Mouse (Mus musculus): Measurements from ENCODE around the gene Opn4. TPM values are rescaled to one million over a fixed set of nuclear protein-coding genes. Genes with fewer than 3 reads are reported as not detected.
A peak's percentile ranks its signal among the peaks of the same experiment; 100 is the strongest.

Gene Opn4
- total and polyA plus RNA-seq, 2 experiments from 2014 or later, result 0.11 to 0.14 TPM

DNA sequence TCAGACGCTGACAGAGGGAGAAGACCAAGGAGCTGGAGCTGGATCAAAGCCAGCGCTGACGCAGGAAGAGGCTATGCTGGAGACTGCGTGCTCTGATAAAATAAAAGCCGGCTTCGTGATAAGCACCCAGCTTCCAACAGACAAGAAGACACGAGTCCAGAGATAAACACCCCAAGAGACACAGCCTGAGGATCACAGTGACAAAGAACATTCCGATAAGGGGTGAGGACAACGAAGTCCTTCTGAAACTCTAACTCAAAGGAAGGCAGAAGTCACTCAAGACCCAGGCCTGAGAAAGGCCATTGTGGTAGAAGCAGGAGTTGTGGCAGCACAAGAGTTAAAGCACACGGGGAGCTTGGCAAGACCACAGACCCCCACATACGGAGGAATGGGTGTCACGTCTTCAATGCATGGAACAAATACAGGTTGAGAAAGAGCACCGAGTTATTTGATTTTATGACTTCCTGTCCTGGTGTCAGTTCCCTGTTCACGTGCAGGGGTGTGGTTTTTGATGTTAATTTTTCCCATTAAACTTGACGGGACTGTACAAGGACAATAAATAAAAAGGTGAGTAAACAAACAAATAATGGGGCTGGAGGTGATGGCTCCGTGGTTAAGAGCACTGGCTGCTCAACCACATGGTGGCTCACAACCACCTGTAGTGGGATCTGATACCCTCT is 23.7 kb upstream of the Opn4 start:
- ATAC-seq, result no peak

GRCm38 (mm10) chr14:34623074-34623473 is 23.1 kb upstream of the Opn4 start:
- TF ChIP-seq CTCF (IDR thresholded peaks at IDR 0.05; ENCODE audit: low read depth), result no peak
- DNase-seq (no peak), ATAC-seq (no peak)
- H3K36me3 ChIP-seq (ENCODE audit: insufficient read depth), result no peaks in the 10 kb centered on the region
- no peaks in the 10 kb centered on the region for H3K9me3 ChIP-seq (ENCODE audit: low read length)
- H3K27me3 ChIP-seq (ENCODE audit: insufficient read depth, low read length), result no peaks in the 10 kb centered on the region
- no peak overlapping the region for H3K9ac ChIP-seq
- H3K4me1 ChIP-seq (ENCODE audit: insufficient read depth), result no peaks in the 10 kb centered on the region
- no peak overlapping the region for H3K4me2 ChIP-seq (ENCODE audit: low read depth)
- WGBS, result 94% methylated on average over 5 of the region's 5 CpGs
- H3K27ac ChIP-seq (ENCODE audit: low read depth, low read length), result no peak overlapping the region
- H3K4me3 ChIP-seq (ENCODE audit: low read depth, low read length), result no peak overlapping the region

More for the DNA sequence above, 23.7 kb upstream of the Opn4 start:
- no peak overlapping the region for H3K27ac ChIP-seq (ENCODE audit: low read depth, low read length)
- no peak overlapping the region for H3K4me2 ChIP-seq (ENCODE audit: low read depth)
- no peak overlapping the region for H3K4me3 ChIP-seq (ENCODE audit: low read depth, low read length)
- H3K36me3 ChIP-seq (ENCODE audit: insufficient read depth), result no peaks in the 10 kb centered on the region
- 81% methylated on average over 16 of the region's 16 CpGs for WGBS
- no peak overlapping the region for H3K9ac ChIP-seq
- TF ChIP-seq CTCF (IDR thresholded peaks at IDR 0.05; ENCODE audit: low read depth), result no peak
- no peaks in the 10 kb centered on the region for H3K27me3 ChIP-seq (ENCODE audit: insufficient read depth, low read length)
- DNase-seq, result no peak
- no peaks in the 10 kb centered on the region for H3K9me3 ChIP-seq (ENCODE audit: low read length)
- H3K4me1 ChIP-seq (ENCODE audit: insufficient read depth), result no peaks in the 10 kb centered on the region

GRCm38 (mm10) chr14:34620611-34621376 is 20.9 kb upstream of the Opn4 start:
- Histone ChIP-seq H3K36me3 (ENCODE audit: insufficient read depth) (no peaks in the 10 kb centered on the region), H3K9ac (no peak overlapping the region), H3K27me3 (ENCODE audit: insufficient read depth, low read length) (peaks cover 1% of the 10 kb centered on the region; the same call in 1 of the 2 replicates), H3K9me3 (ENCODE audit: low read length) (no peaks in the 10 kb centered on the region), H3K4me2 (ENCODE audit: low read depth) (no peak overlapping the region), H3K4me3 (ENCODE audit: low read depth, low read length) (no peak overlapping the region), H3K4me1 (ENCODE audit: insufficient read depth) (no peaks in the 10 kb centered on the region), H3K27ac (ENCODE audit: low read depth, low read length) (no peak overlapping the region)
- DNase-seq, result peak; percentile 11
- ATAC-seq, result no peak
- WGBS, result 49% methylated on average over 10 of the region's 10 CpGs
- peak; percentile 53 for TF ChIP-seq CTCF (IDR thresholded peaks at IDR 0.05; ENCODE audit: low read depth)

DNA sequence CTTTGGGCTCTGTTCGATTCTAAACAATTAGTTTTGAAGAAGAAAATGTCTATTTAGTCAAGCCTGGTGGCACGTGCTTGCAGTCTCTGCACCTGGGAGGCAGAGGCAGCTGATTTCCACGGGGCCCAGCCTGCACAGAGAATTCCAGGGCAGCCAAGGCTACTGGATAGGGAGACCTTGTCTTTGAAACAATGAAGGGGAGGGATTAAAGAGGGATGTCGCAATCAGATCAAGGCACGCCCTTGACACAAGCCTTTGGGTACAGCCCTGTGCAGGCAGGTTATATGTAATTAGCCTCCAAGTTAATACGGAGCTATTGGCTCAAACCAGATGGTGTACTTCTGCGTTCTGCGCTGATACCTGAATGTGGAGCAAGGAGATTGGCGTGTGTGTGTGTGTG is 18.9 kb upstream of the Opn4 start:
- no peaks in the 10 kb centered on the region for H3K4me1 ChIP-seq (ENCODE audit: insufficient read depth)
- DNase-seq (no peak), ATAC-seq (no peak)
- H3K36me3 ChIP-seq (ENCODE audit: insufficient read depth), result no peaks in the 10 kb centered on the region
- WGBS, result 28% methylated on average over 9 of the region's 9 CpGs
- no peak overlapping the region for H3K9ac ChIP-seq
- no peak overlapping the region for H3K27ac ChIP-seq (ENCODE audit: low read depth, low read length)
- no peak overlapping the region for H3K4me2 ChIP-seq (ENCODE audit: low read depth)
- no peak overlapping the region for H3K4me3 ChIP-seq (ENCODE audit: low read depth, low read length)
- H3K27me3 ChIP-seq (ENCODE audit: insufficient read depth, low read length), result peaks cover 17% of the 10 kb centered on the region
- no peak for TF ChIP-seq CTCF (IDR thresholded peaks at IDR 0.05; ENCODE audit: low read depth)
- H3K9me3 ChIP-seq (ENCODE audit: low read length), result no peaks in the 10 kb centered on the region

DNA sequence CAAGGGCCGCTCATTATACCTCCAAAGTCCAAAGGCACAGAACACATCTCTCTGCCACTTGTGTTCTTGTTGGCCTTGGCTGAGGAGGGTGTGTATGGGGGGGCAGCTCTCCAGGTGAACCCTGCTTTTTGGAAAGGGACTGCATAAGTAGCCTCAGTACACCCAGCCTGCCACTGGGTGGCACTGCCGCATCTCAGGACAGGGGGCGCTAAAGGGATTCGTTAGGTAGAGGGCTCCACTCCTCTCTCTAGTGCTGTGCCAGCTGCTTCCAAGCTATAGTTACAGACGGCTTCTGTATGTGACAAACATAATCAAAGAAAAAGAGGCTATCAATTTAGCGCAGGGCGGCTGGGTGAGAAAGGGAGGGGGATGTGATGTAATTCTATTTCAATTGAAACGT is 16.9 kb upstream of the Opn4 start:
- TF ChIP-seq CTCF (IDR thresholded peaks at IDR 0.05; ENCODE audit: low read depth), result peak; percentile 99
- DNase-seq (peak; percentile 89), ATAC-seq (peak; percentile 91)
- 3% methylated on average over 8 of the region's 8 CpGs for WGBS
- Histone ChIP-seq H3K4me3 (ENCODE audit: low read depth, low read length) (no peak overlapping the region), H3K4me2 (ENCODE audit: low read depth) (no peak overlapping the region), H3K9me3 (ENCODE audit: low read length) (no peaks in the 10 kb centered on the region), H3K36me3 (ENCODE audit: insufficient read depth) (no peaks in the 10 kb centered on the region), H3K4me1 (ENCODE audit: insufficient read depth) (no peaks in the 10 kb centered on the region), H3K27me3 (ENCODE audit: insufficient read depth, low read length) (peaks cover 17% of the 10 kb centered on the region), H3K27ac (ENCODE audit: low read depth, low read length) (no peak overlapping the region), H3K9ac (no peak overlapping the region)

DNA sequence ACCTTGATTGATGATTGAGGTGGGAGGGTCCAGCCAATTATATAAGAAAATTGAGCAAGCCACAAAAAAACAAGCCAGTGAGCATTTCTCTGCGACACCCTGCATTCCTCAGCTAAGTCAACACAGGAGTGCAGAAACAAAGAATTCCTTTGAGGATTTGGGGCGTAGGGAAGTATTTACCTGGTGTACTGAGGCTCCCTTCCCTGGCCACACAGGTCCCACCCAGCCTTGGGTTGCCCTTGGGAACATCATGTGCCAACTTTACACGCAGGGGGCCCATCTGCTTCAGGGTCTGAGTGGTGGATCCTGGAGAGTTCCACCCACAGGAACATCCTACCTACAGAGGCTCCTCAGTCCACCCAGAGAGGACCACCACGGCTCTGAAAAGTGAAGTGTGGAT is 15.7 kb upstream of the Opn4 start:
- no peak overlapping the region for H3K4me2 ChIP-seq (ENCODE audit: low read depth)
- no peaks in the 10 kb centered on the region for H3K4me1 ChIP-seq (ENCODE audit: insufficient read depth)
- peaks cover 17% of the 10 kb centered on the region for H3K27me3 ChIP-seq (ENCODE audit: insufficient read depth, low read length)
- ATAC-seq, result no peak
- H3K27ac ChIP-seq (ENCODE audit: low read depth, low read length), result no peak overlapping the region
- no peak overlapping the region for H3K4me3 ChIP-seq (ENCODE audit: low read depth, low read length)
- DNase-seq, result no peak
- TF ChIP-seq CTCF (IDR thresholded peaks at IDR 0.05; ENCODE audit: low read depth), result no peak
- no peaks in the 10 kb centered on the region for H3K9me3 ChIP-seq (ENCODE audit: low read length)
- 45% methylated on average over 4 of the region's 4 CpGs for WGBS
- no peaks in the 10 kb centered on the region for H3K36me3 ChIP-seq (ENCODE audit: insufficient read depth)
- no peak overlapping the region for H3K9ac ChIP-seq

DNA sequence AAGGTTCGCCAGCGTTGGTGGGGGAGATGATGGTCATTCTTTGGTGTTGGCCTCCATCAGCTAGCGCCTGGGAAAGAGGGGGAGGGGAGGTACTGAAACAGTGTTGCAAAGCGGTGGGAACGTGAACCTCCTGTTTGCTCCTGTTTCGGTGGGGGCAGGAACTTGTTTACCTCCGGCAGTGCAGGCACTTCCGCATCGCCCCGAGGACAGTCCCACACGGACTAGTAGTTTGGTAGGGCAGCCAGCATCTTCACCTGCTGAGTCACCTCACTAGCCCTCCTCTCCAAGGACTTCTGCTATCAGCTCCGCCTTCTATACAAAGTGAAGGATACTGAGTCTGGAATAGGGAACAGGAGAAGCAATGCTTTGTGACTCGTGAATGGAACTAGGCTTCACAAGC is 15.1 kb upstream of the Opn4 start:
- no peak overlapping the region for H3K27ac ChIP-seq (ENCODE audit: low read depth, low read length)
- WGBS, result 2% methylated on average over 13 of the region's 13 CpGs
- H3K4me3 ChIP-seq (ENCODE audit: low read depth, low read length), result no peak overlapping the region
- no peak for DNase-seq
- H3K4me1 ChIP-seq (ENCODE audit: insufficient read depth), result no peaks in the 10 kb centered on the region
- peak overlapping the region; percentile 26; the same call in 1 of the 2 replicates for H3K4me2 ChIP-seq (ENCODE audit: low read depth)
- TF ChIP-seq CTCF (IDR thresholded peaks at IDR 0.05; ENCODE audit: low read depth), result no peak
- H3K9ac ChIP-seq, result no peak overlapping the region
- H3K36me3 ChIP-seq (ENCODE audit: insufficient read depth), result no peaks in the 10 kb centered on the region
- H3K27me3 ChIP-seq (ENCODE audit: insufficient read depth, low read length), result peaks cover 17% of the 10 kb centered on the region
- H3K9me3 ChIP-seq (ENCODE audit: low read length), result no peaks in the 10 kb centered on the region
- ATAC-seq, result no peak

Data from forebrain, postnatal 0 days (tissue).